Mouse (Mus musculus) neural tube, embryonic 10.5 days (tissue): ENCODE measurements around the gene Slc6a9.

ENCODE experiments used
- DNase-seq: peaks from one replicate; pipeline ENCODE4 v3.0.0-alpha.2; 2017; ENCODE audit warnings: low spot score; ENCODE audit errors: extremely low spot score

Slc6a9 gene

GRCm38 (mm10) chr4:117840821-117841220 is 6.5 kb downstream of the Slc6a9 start:
- no peak for DNase-seq

GRCm38 (mm10) chr4:117841566-117841965 is 7.3 kb downstream of the Slc6a9 start:
- DNase-seq: no peak

DNA sequence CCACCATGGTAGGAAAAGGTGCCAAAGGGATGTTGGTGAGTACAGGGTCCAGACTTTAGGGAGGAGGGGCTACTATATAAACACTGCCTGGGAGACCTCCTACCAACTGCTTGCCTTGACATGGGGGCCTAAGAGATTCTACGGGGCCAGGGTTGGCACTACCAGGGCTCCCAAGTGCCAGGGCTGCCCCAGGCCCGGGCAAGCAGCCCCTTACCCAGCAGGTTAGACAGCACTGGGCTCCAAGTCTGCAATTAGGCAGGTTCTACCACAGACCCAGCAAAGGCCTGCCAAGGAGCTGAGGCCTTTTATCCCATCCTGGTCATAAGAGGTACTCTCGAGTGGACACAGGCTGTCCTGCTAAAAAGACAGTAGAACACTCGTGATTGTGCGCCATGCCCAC is 8.8 kb downstream of the Slc6a9 start:
- DNase-seq: no peak

DNA sequence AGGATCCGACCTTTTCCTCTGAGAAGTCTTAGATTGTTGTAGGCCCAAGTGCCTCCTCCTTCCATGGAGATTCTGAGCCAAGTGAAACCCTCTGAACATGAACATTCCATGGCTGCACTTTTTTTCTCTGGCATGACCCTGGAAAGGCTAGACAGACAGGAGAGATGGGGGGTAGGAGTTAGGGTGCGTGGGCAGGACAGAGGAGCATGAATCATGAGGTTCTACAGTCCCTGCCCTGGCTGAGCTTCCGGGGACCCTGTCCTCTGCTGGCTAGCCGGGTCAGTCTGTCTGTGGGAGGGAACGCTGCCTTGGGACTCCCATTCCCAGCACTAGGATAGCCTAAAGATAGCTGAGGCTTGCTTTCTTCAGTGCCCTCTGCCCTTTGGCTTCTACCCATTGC is 10.2 kb downstream of the Slc6a9 start:
- DNase-seq: no peak

DNA sequence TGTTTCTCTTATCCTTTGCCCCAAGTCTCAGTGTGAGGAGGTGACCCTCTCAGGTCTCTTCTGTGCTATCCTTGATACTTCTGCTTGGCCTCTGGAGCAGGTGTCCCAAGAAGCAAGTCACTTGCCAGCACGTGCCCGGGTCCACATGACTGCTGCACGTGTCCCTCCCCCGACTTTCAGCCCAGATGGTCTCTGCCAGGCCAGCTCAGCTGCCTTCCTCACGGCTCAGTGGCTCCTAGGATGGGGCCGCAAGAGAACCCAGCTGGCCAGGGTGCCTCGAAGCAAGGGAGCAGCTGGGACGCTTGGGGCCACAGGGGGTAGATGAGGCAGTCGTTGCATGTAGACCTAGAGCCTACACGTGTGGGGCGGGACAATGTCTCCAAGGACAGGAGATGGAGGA is 11.0 kb downstream of the Slc6a9 start:
- DNase-seq: no peak

DNA sequence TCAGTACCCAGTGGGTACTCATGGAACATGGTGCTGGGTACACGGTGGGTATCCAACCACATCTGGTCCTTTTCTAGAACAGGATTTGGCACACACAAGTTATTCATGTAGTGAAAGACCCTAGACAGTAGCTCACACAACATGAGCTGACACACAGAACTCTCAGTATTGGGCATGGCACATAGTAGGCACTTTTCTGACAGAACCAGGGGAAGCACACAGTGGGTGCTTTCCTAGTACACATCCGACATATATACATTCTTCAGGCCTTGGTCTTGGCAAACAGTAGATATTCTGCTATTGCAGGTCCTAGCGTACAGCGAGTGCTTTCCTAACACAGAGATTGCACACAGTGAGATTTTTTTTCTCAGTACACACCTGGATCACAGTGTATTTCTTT is 12.0 kb downstream of the Slc6a9 start:
- DNase-seq: no peak

GRCm38 (mm10) chr4:117847011-117847410 is 12.7 kb downstream of the Slc6a9 start:
- DNase-seq: no peak

- no peak for DNase-seq
These were observed 14.8 kb downstream of the Slc6a9 start for GRCm38 (mm10) chr4:117849063-117849462.

DNA sequence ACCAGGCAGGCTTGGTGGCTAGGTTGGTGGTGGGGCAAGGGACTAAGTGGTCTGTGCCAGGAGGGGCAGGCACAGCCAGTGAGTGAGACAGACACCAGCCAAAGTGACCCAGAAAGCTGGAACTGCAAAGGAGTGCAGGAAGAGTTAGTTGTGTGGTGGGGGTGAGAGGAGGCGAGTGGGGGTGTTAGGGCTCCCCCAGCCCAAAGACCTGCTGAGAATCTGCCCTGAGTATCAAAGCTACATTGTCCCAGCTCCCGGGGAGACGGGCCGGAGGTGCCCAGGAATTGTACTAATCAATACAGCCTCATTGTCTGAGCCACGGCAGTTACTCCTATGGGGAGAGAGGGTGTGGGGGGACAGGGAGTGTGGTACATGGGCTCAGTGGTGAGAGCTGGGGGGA is 15.2 kb downstream of the Slc6a9 start:
- DNase-seq: no peak

DNA sequence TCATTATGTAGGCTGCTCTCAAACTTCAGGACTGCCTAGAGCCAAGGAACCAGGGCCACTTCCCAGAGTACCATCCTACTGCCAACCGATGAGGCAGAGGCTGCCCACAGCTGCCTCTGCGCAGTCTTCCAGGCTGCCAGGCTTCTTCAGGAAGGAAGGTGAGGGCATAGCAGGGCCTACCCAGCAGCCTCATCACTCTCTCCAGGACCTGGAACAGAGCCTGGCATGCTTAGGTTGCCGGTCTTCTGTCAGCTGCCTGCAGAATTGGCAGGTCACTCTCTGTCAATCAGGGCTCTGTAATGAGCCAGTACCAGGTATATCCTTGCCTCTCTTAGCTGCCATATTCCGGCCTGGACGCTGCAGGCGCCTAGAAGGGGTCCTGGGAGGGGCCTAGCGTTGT is 15.9 kb downstream of the Slc6a9 start:
- DNase-seq: no peak

DNA sequence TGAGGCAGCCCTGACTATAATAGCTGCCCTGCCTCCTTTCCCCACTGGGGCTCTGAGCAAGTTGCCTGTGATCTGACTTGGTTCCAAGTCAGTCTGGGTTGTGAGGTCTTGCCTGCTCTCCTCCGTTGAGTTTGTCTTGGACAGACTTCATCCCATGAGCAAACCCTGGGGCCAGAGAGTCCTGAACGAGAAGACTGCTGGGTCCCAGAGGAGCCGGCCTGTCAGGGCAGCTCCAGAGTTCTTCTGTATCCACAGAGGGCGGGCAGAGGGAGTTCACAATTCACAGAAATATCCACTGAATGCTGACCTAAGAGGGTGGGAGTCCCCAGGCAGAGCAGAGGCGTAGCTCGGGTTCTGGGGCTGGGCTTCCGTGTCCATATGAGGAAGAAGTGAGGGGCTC is 16.6 kb downstream of the Slc6a9 start:
- DNase-seq: no peak

- no peak for DNase-seq
These were observed 18.0 kb downstream of the Slc6a9 start for GRCm38 (mm10) chr4:117852152-117852868.

GRCm38 (mm10) chr4:117855146-117855545 is 20.8 kb downstream of the Slc6a9 start:
- no peak for DNase-seq

DNA sequence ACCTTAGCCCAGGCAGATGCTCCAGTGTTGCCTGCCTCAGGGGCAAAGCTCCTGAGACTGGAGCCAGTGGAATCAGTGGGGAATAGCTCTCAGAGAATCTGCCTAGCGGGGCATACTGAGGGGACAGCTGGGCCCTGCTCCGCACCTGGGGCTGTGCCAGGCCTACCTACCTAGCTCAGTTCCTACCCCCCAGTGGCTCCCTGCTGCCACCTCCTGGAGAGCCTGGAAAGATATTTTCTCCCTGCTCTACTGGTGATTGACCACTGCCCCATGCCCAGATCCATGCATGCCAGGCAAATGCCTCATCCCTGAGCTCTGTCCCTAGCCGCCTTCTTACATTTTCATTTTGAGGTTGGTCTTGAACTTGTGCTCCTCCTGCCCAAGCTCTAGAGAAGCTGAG is 24.5 kb downstream of the Slc6a9 start:
- no peak for DNase-seq

GRCm38 (mm10) chr4:117860570-117860969 is 26.3 kb downstream of the Slc6a9 start:
- DNase-seq: no peak

- no peak for DNase-seq
These were observed 28.5 kb downstream of the Slc6a9 start for GRCm38 (mm10) chr4:117862823-117863222.

DNA sequence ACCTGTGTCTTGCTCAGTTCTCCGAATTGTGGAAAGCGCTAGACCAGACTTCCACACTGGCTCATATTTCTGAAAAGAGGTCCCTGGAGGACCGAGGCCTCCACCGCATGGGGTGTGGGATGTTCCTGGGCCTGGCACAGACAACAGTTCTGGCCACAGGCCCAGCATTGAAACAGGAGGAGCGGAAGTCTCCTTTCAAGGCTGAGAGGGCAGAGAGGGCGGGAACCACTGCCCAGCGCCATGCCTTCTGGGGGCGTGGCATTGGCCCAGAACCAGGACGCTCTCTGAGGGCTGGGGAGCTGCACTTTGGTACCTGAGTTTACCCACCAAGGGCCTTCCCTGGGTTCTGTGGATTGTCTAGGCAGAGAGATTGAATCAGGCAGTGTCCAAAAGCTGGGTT is 31.8 kb downstream of the Slc6a9 start:
- no peak for DNase-seq

DNA sequence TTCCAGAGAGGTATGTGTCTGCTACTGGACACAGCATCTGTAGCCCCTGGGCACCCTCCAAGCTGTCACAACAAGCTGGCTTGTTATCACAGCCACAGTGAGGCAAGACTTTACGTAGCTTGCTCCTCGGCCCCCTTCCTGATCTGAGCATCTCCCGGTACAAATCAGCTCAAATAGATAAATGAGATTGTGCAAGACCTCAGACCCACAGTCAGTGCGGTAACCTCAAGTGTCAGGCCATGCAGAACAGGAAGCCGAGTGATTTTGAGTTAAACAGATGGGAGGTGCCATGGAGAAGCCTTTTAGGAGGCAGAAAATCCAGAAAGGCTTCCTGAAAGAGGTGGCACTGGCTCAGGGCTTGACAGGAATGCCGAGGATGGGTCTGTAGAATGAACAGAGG is 32.7 kb downstream of the Slc6a9 start:
- DNase-seq: no peak

DNA sequence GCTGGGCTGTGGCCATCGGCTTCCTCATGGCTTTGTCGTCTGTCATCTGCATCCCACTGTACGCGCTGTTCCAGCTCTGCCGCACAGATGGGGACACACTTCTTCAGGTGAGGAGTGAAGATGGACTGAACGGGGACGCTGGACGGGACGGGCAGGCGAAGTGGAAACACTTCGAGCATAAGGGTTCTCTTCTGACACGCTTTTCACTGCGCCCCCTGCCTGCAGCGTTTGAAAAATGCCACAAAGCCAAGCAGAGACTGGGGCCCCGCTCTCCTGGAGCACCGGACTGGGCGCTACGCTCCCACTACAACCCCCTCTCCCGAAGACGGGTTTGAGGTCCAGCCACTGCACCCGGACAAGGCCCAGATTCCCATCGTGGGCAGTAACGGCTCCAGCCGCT is 33.5 kb downstream of the Slc6a9 start:
- peak; percentile 68 for DNase-seq

GRCm38 (mm10) chr4:117869317-117869716 is 35.0 kb downstream of the Slc6a9 start:
- DNase-seq: no peak

GRCm38 (mm10) chr4:117870437-117870836 is 36.1 kb downstream of the Slc6a9 start:
- DNase-seq: no peak

DNA sequence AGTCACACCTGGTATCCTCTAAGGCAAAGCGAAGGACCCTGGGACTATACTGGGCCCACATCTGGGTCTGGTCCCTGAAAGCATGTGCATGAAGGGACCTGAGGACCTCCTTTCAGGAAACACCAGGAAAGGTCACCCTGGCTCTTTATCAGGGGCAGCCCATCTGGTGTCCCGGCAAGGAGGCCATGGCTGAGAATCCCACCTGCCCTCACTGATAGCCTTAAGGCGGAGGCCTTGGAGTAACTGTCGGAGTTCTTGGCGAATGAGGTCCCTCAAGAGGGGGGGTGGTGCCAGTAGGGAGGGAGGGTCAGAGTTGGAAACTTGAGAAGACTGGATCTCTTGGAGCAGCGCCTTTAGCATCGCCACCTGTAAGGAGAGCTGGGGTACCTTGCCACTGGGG is 37.5 kb downstream of the Slc6a9 start:
- DNase-seq: no peak

GRCm38 (mm10) chr4:117872471-117872886 is 38.2 kb downstream of the Slc6a9 start, which contains the start of gene Ccdc24:
Gene Ccdc24 (minus strand): TSS chr4:117872557.
- DNase-seq: peak; percentile 40

- DNase-seq: no peak
These were observed 39.3 kb downstream of the Slc6a9 start for GRCm38 (mm10) chr4:117873615-117874014.
